Mouse (Mus musculus) CH12.LX (cell line): Measurements from ENCODE around the gene Tpk1. TPM values are rescaled to one million over a fixed set of nuclear protein-coding genes. Genes with fewer than 3 reads are reported as not detected.

ENCODE experiments used
- DNase-seq: peaks from one replicate; pipeline ENCODE4 v3.0.0-alpha.2; 2013; ENCODE audit errors: extremely low read depth
- H3K27ac ChIP-seq: 2 replicates; pipeline ENCODE4 v1.5.1; 2012; ENCODE audit warnings: low read depth, mild to moderate bottlenecking, control low read depth, moderate library complexity; ENCODE audit not compliant: insufficient read depth
- H3K27me3 ChIP-seq: replicated peaks from 2 replicates; pipeline ENCODE3; 2012; ENCODE audit warnings: inconsistent platforms
- H3K36me3 ChIP-seq, 2 experiments: replicated peaks in 1 of 2; 2 replicates each; pipeline versions ENCODE3 to v1.6.1; 2012; ENCODE audit warnings: inconsistent platforms in 1 of 2, low read length in 1 of 2, mild to moderate bottlenecking in 1 of 2, mixed read lengths in 1 of 2, moderate library complexity in 1 of 2; ENCODE audit not compliant: control insufficient read depth in 1 of 2, insufficient read depth in 1 of 2
- H3K4me1 ChIP-seq, 2 experiments: 2 replicates each; pipeline ENCODE4 v1.6.1; 2012; ENCODE audit warnings: inconsistent platforms in 1 of 2, moderate library complexity in 1 of 2; ENCODE audit not compliant: insufficient read depth in 2 of 2, control insufficient read depth in 1 of 2
- H3K4me2 ChIP-seq: 2 replicates; pipeline ENCODE4 v1.6.1; 2012; ENCODE audit warnings: low read depth, mild to moderate bottlenecking, control low read depth; ENCODE audit not compliant: poor library complexity, insufficient read depth, severe bottlenecking
- H3K4me3 ChIP-seq, 3 experiments: fragments of 150-350 bp in 1 of 3; sonication (generic) in 1 of 3; replicated peaks in 1 of 3; 2 replicates each; pipeline versions ENCODE3 to v1.5.1; 2011 to 2012; ENCODE audit warnings: low read depth in 2 of 3, low read length in 2 of 3, mild to moderate bottlenecking in 2 of 3, moderate library complexity in 2 of 3, control low read depth in 1 of 3, improper control_type of control experiment in 1 of 3, inconsistent platforms in 1 of 3, mixed read lengths in 1 of 3; ENCODE audit not compliant: poor library complexity in 1 of 3
- H3K79me2 ChIP-seq: replicated peaks from 2 replicates; pipeline ENCODE4 v1.6.1; 2012; ENCODE audit warnings: mild to moderate bottlenecking, moderate library complexity; ENCODE audit not compliant: control insufficient read depth, poor library complexity, insufficient read depth, severe bottlenecking; ENCODE audit errors: extremely low read depth
- H3K9ac ChIP-seq: 2 replicates; pipeline ENCODE4 v1.6.1; 2012; ENCODE audit warnings: low read depth, mild to moderate bottlenecking, control low read depth, moderate library complexity; ENCODE audit not compliant: insufficient read depth
- H3K9me3 ChIP-seq: replicated peaks from 2 replicates; pipeline ENCODE3; 2012; ENCODE audit warnings: low read length, inconsistent platforms, mixed read lengths
- BHLHE40 ChIP-seq: IDR thresholded peaks from 2 replicates; pipeline ENCODE4 v1.6.1; 2011; ENCODE audit warnings: mild to moderate bottlenecking, low read depth, low read length, improper control_type of control experiment
- CTCF ChIP-seq, 2 experiments: IDR thresholded peaks in 1 of 2; conservative IDR thresholded peaks in 1 of 2; 2 replicates each; pipeline ENCODE4 v1.5.1; 2011 to 2012; ENCODE audit warnings: low read depth in 2 of 2, low read length in 2 of 2, improper control_type of control experiment in 1 of 2, inconsistent platforms in 1 of 2, mild to moderate bottlenecking in 1 of 2, moderate library complexity in 1 of 2
- ELF1 ChIP-seq: IDR thresholded peaks from 2 replicates; pipeline ENCODE4 v1.6.1; 2014; ENCODE audit warnings: low read depth, mild to moderate bottlenecking, inconsistent platforms, low read length, improper control_type of control experiment
- GABPA ChIP-seq: IDR thresholded peaks from 2 replicates; pipeline ENCODE4 v1.6.1; 2012; ENCODE audit warnings: low read depth, low read length, improper control_type of control experiment, inconsistent platforms; ENCODE audit not compliant: insufficient replicate concordance
- JUND ChIP-seq: conservative IDR thresholded peaks from 2 replicates; pipeline ENCODE4 v1.6.1; 2011; ENCODE audit warnings: low read depth, low read length, improper control_type of control experiment
- KAT2A ChIP-seq: IDR thresholded peaks from 2 replicates; pipeline ENCODE4 v1.6.1; 2012; ENCODE audit warnings: low read length, improper control_type of control experiment, inconsistent platforms; ENCODE audit not compliant: insufficient replicate concordance
- MAFK ChIP-seq: IDR thresholded peaks from 2 replicates; pipeline ENCODE4 v1.6.1; 2011; ENCODE audit warnings: low read length, improper control_type of control experiment; ENCODE audit not compliant: insufficient replicate concordance
- MEF2A ChIP-seq: IDR thresholded peaks from 2 replicates; pipeline ENCODE4 v1.6.1; 2014; ENCODE audit warnings: low read depth, mild to moderate bottlenecking, inconsistent platforms, low read length, improper control_type of control experiment, borderline replicate concordance
- MYC ChIP-seq: IDR thresholded peaks from 2 replicates; pipeline ENCODE4 v1.6.1; 2011; ENCODE audit warnings: low read depth, mild to moderate bottlenecking, improper control_type of control experiment, low read length
- RAD21 ChIP-seq: IDR thresholded peaks from 2 replicates; pipeline ENCODE4 v1.6.1; 2011; ENCODE audit warnings: low read depth, mild to moderate bottlenecking, low read length, improper control_type of control experiment, moderate library complexity
- RCOR1 ChIP-seq: conservative IDR thresholded peaks from 2 replicates; pipeline ENCODE4 v1.6.1; 2012; ENCODE audit warnings: low read depth, mild to moderate bottlenecking, inconsistent platforms, low read length, improper control_type of control experiment
- SIN3A ChIP-seq: IDR thresholded peaks from 2 replicates; pipeline ENCODE4 v1.6.1; 2012; ENCODE audit warnings: low read length, improper control_type of control experiment, inconsistent platforms
- SMC3 ChIP-seq: IDR thresholded peaks from 2 replicates; pipeline ENCODE4 v1.6.1; 2011; ENCODE audit warnings: low read depth, low read length, improper control_type of control experiment
- TBP ChIP-seq: conservative IDR thresholded peaks from 2 replicates; pipeline ENCODE4 v1.6.1; 2011; ENCODE audit warnings: low read depth, low read length, improper control_type of control experiment
- TCF12 ChIP-seq: IDR thresholded peaks from 2 replicates; pipeline ENCODE4 v1.6.1; 2014; ENCODE audit warnings: low read depth, mild to moderate bottlenecking, inconsistent platforms, low read length, improper control_type of control experiment
- UBTF ChIP-seq: IDR thresholded peaks from 2 replicates; pipeline ENCODE4 v1.6.1; 2012; ENCODE audit warnings: low read depth, mild to moderate bottlenecking, inconsistent platforms, low read length, improper control_type of control experiment, moderate library complexity
- USF2 ChIP-seq: conservative IDR thresholded peaks from 2 replicates; pipeline ENCODE4 v1.6.1; 2011; ENCODE audit warnings: low read depth, low read length, improper control_type of control experiment
- ZMIZ1 ChIP-seq: IDR thresholded peaks from 2 replicates; pipeline ENCODE4 v1.6.1; 2012; ENCODE audit warnings: low read depth, mild to moderate bottlenecking, inconsistent platforms, low read length, improper control_type of control experiment
- dilution Hi-C: fragments of 300-500 bp; cut with MboI; formaldehyde crosslinking; loops from 2 replicates; pipeline ENCODE4 v1.14.3; 2020; ENCODE audit warnings: low sequenced_read_pairs; ENCODE audit not compliant: extremely low pct_unique_long_range_greater_than_20kb, extremely low pct_ligation_motif_present
- in situ Hi-C: fragments of 300-500 bp; cut with MboI; formaldehyde crosslinking; loops from 3 replicates; pipeline ENCODE4 v1.14.3; 2019; ENCODE audit warnings: low sequenced_read_pairs, low pct_ligation_motif_present, low pct_unique_long_range_greater_than_20kb, mixed read lengths
- polyA plus RNA-seq: library from polyadenylated mRNA; unstranded; fragments of >175 nt; gene quantifications from 2 replicates; pipeline ENCODE4 v1.2.1, GENCODE M21; 2012; ENCODE audit warnings: low read depth; ENCODE audit not compliant: insufficient read length
- total RNA-seq, 2 experiments: library from RNA; depleted of rRNA; stranded (reverse); fragments of 300-350 nt in 1 of 2; fragments of >200 nt in 1 of 2; gene quantifications; 2 replicates each; pipeline ENCODE4 v1.2.3; 2012 to 2014

The Tpk1 gene
- total and polyA plus RNA-seq, 3 experiments: 3.9 to 6.3 (median 4.8) TPM

DNA sequence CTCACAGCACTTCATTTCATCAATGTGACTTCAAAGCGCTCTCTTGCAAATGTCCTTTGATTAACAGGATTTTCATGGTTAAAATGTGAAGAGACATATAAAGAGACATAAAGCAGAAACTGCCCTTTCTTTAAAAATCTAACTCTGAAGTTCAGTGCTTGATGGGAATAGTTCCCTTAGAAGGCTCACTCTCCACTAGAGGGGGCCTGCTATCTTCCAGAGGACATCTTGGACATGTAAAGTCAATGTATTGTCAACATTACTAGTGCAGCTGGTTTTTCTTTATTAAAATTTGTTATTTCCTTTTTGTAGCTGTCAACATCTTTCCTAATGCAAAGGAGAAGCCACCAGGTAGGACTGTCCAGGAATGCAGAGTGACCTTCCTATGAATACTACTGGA, 318.4 kb downstream of the Tpk1 start:
- no peak overlapping the region for H3K4me2 ChIP-seq
- in situ Hi-C loops: no loop called here
- dilution Hi-C loops: no loop called here
- no peak for DNase-seq
- H3K4me3 ChIP-seq: no peak overlapping the region
- H3K27me3 ChIP-seq: no peaks in the 10 kb centered on the region
- TF ChIP-seq RAD21 (peak; percentile 56), CTCF (conservative IDR thresholded peaks at IDR 0.05 in 1 of 2, IDR thresholded peaks at IDR 0.05 in 1 of 2; ENCODE audit: low read depth in 2 of 2, low read length in 2 of 2) (peak in 1 of 2 experiments; percentile 57; a peak in 2 of 4 replicates), JUND (no peak), BHLHE40 (no peak), SIN3A (no peak), SMC3 (peak; percentile 9; the same call in 1 of the 2 replicates)
- H3K79me2 ChIP-seq: no peaks in the 10 kb centered on the region
- peaks cover 0 to 6% of the 10 kb centered on the region in 2 experiments; a peak in 2 of 4 replicates for H3K4me1 ChIP-seq
- H3K36me3 ChIP-seq: peaks cover 0 to 6% of the 10 kb centered on the region in 2 experiments
- H3K27ac ChIP-seq: no peak overlapping the region
- no peaks in the 10 kb centered on the region for H3K9me3 ChIP-seq
- H3K9ac ChIP-seq: no peak overlapping the region

DNA sequence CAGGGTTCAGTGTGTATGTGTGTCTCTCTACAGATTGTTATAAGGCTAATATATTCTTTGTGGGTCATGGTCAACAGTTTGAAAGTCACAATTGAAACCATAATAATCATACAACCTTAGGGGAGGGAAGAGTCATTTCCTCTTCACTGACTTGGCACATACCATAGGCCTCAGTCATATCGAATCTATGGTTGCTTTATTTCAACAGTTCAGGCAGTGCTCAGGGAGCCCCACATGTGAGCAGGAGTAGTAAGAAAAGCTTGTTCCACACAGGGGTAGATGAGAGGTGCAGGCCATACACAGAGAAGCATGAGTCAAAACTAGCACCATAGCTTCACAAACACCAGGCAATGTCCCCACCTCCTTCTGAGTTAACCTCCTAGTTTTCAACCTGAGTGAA, 323.1 kb downstream of the Tpk1 start:
- Histone ChIP-seq H3K27me3 (no peaks in the 10 kb centered on the region), H3K79me2 (no peaks in the 10 kb centered on the region), H3K4me3 (no peak overlapping the region), H3K27ac (no peak overlapping the region), H3K9ac (no peak overlapping the region), H3K4me2 (no peak overlapping the region), H3K4me1 (no peaks in the 10 kb centered on the region), H3K9me3 (no peaks in the 10 kb centered on the region), H3K36me3 (peaks cover 0 to 6% of the 10 kb centered on the region in 2 experiments)
- in situ Hi-C loops: no loop called here
- dilution Hi-C loops: no loop called here
- no peak for TF ChIP-seq UBTF
- no peak for TF ChIP-seq MEF2A
- TF ChIP-seq RCOR1: no peak
- no peak for TF ChIP-seq RAD21
- no peak for TF ChIP-seq MYC
- no peak for TF ChIP-seq TCF12
- no peak for TF ChIP-seq USF2
- no peak for TF ChIP-seq KAT2A
- TF ChIP-seq ELF1: no peak
- TF ChIP-seq TBP: no peak
- TF ChIP-seq MAFK: no peak
- no peak for TF ChIP-seq GABPA
- no peak for TF ChIP-seq ZMIZ1
- DNase-seq: no peak
